Mouse (Mus musculus) heart, postnatal 25 days (tissue): Measurements from ENCODE around the gene Mpig6b. TPM values are rescaled to one million over a fixed set of nuclear protein-coding genes. Genes with fewer than 3 reads are reported as not detected.

Experiments used
- DNase-seq: peaks from one replicate; pipeline ENCODE4 v3.0.0; 2022; ENCODE audit warnings: low spot score
- intact Hi-C: fragments of 180-260 bp; cut with DNase I; formaldehyde crosslinking; loops from one replicate; pipeline ENCODE4 v1.15.1; 2025
- total RNA-seq, 2 experiments: library from RNA; stranded (reverse); gene quantifications; 2 replicates each; pipeline ENCODE4 v1.2.3; 2021

Mpig6b gene
- total RNA-seq, 2 experiments from 2014 or later: 0.18 to 0.87 TPM

DNA sequence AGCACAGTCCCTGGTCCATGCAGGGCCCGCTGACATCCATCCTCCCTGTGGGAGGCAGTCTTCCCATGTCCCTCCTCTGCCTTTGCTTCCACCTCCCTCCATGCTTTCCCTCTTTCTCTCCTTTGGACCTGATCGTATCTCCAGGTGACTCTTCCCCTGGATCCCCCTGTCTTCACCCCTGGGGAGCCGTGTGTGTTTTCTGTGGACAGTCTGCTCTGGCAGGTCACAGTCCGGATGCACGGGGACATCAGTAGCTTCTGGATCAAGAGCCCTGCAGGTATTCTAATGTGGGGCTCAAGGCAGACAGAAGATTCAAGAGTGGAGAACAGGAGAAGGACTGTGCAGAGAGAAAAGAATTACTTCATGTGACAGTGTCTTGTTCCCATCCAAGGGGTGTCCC, 42.8 kb downstream of the Mpig6b start:
- DNase-seq: no peak
- intact Hi-C loops: loop anchor here (2.0 to 10.0 kb wide), 3 partner anchors 22 to 212 kb away; partner anchors contain the start of genes Atp6v1g2, Ly6g6d, Ly6g6e and Nfkbil1

DNA sequence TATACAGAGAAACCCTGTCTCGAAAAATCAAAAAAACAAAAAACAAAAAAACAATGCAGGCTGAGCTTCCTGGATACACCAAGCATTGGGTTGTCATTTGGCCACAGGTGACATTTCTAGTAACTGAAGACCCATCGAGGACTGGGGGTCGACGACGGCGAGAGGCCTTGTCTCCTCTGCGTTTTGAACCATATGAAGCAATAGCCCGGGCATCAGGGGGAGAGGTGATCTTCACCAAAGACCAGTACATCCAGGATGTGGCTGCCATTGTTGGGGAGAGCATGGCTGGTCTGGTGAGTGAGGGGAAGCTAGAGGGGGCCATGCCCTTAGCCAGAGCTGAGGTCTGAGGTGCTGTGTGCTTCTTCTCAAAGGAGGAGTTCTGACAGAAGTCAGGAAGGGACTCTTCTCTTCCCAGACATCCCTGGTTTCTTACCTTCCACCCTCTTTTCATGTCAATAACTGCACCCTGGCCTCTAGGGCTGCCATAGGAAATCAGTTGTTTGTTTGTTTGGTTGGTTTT, 43.4 kb downstream of the Mpig6b start:
- DNase-seq: no peak
- intact Hi-C loops: loop anchor here (2.0 to 10.0 kb wide), 3 partner anchors 22 to 212 kb away; partner anchors contain the start of genes Atp6v1g2, Ly6g6d, Ly6g6e and Nfkbil1

DNA sequence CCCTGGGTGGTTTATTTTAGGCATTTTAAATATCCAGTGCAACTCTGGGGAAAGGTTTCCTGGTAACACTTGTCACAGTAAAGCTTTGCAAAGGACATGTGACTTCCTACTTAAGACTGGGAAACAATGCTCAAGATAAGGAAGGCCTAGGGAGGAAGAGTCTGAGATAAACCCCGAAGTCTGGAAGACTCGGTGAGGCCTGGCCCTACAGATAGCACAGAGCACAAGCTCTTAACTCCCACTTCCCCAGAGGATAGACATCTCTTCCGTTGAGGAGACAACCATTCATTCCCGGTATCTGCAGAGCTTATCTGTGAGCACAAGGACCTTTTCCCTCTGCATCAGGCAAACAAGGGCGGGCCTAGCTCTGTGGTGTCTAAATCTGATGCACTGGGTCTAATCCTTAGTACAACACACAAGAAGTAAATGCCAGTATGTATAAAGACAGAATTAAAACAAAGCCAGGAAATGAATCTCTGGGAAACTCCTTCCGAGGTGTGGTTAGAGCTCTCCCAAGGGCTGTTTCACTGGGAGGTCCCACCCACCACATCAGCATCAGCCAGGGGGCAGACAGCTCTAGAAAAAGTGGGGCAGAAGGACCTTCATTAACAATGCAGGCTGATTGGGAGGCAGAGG, 44.0 kb downstream of the Mpig6b start:
- intact Hi-C loops: loop anchor here (1.0 to 10.0 kb wide), 5 partner anchors 23 to 213 kb away; partner anchors contain the start of genes Atp6v1g2, Ddah2, Ly6g6d and Ly6g6e
- DNase-seq: no peak

DNA sequence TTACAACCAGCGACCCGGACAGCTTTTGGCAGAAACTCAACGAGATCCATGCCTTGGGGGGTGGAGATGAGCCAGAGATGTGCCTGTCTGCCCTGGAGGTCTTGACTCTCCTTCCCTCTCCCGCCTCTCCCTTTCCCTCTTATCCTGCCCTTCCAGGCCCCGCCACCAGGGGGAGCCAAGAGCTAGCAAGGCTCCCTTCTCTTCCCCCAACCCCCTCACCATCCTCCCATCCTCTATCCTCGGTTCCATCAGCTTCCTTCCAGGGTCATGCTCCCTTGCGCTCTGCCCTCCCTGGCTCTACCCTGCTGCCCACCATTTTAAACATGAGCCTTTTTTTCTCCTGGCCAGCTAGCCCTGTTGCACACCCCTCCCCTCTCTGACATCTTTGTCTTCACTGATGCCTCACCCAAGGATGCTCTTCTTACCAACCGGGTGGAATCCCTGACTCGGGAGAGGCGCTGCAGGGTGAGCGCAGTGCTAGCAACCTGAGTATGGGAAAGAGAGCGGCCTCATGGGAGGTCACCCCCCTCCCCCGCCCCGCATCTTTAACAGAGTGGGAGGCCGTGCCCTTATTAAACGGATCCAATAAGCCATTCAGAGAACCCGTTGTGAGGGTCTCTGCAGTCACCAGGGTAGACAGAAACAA, 44.7 kb downstream of the Mpig6b start:
- intact Hi-C loops: loop anchor here (1.0 to 10.0 kb wide), 4 partner anchors 38 to 214 kb away; partner anchors contain the start of genes Atp6v1g2, Ddah2, Ly6g6d and Ly6g6e
- DNase-seq: peak; percentile 72

DNA sequence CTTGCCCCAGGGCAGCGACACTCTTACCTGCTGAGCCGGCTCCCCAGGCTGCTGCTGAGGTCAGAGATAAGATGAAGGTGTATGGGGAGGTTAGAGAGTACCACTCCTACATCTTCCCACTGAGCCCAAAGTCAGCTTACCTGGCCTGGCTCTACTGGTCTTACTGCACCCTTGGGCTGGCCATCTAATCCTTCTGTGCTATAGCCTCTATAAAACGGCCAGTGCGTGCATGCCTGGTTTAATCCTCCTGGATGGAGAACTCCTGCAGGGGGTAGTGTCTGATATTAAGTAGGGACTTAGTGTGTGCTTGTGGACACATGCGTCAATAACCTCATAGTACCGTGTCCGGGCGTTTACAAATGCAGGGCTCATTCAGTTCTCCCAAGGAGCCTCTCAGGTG, 45.4 kb downstream of the Mpig6b start:
- intact Hi-C loops: loop anchor here (1.0 to 10.0 kb wide), 3 partner anchors 42 to 214 kb away; partner anchors contain the start of genes Atp6v1g2, Ly6g6d, Ly6g6e and Nfkbil1
- DNase-seq: no peak

DNA sequence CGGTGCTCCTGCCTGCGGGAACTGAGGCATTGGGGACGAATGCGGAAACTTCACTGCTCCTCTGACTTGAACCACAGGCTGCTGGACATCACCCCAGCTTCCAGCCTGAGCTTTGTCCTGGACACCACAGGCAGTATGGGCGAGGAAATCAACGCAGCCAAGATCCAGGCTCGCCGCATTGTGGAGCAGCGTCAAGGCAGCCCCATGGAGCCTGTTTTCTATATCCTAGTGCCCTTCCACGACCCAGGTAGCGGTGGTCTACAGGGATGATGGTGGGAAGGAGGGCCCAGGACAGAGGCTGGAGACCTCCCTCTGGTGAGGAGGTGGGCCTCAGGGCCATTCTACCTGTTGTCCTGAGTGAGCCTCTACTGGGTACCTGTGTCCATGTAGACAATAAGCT, 46.1 kb downstream of the Mpig6b start:
- no peak for DNase-seq
- intact Hi-C loops: loop anchor here (1.0 to 10.0 kb wide), 3 partner anchors 42 to 215 kb away; partner anchors contain the start of genes Atp6v1g2, Ly6g6d, Ly6g6e and Nfkbil1

DNA sequence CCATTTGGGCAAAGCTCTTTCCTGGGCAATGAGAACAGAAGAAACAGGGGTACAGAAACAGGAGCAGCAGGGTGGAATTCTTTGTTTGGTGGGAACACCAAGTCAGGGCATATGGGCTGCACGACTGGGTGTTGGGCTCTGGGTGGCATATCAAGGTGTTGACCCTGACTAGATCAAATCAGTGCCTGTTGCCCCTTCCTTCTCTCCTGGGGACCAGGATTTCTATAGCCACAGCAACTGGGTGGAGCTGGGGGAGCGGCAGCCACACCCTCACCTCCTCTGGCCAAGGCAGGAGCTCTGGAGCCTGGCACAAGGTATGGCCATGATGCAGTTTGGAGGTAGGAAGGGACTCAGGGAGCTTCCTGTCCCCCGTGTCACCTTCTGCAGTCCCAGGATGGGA, 47.8 kb downstream of the Mpig6b start:
- DNase-seq: no peak
- intact Hi-C loops: no loop called here

DNA sequence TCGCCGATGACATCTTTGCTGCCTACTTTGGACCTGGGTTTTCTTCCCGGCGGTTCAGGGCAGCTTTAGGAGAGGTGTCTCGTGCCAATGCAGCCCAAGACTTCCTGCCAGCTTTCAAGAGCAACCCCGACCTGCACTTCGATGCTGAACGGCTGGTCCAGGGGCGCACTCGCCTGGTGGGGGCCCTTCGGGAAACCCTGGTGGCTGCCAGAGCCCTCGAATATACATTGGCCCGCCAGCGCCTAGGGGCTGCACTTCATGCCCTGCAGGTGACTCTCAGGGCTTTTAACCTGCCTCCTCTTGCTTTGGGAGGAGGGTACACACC, 48.3 kb downstream of the Mpig6b start:
- DNase-seq: no peak
- intact Hi-C loops: no loop called here

DNA sequence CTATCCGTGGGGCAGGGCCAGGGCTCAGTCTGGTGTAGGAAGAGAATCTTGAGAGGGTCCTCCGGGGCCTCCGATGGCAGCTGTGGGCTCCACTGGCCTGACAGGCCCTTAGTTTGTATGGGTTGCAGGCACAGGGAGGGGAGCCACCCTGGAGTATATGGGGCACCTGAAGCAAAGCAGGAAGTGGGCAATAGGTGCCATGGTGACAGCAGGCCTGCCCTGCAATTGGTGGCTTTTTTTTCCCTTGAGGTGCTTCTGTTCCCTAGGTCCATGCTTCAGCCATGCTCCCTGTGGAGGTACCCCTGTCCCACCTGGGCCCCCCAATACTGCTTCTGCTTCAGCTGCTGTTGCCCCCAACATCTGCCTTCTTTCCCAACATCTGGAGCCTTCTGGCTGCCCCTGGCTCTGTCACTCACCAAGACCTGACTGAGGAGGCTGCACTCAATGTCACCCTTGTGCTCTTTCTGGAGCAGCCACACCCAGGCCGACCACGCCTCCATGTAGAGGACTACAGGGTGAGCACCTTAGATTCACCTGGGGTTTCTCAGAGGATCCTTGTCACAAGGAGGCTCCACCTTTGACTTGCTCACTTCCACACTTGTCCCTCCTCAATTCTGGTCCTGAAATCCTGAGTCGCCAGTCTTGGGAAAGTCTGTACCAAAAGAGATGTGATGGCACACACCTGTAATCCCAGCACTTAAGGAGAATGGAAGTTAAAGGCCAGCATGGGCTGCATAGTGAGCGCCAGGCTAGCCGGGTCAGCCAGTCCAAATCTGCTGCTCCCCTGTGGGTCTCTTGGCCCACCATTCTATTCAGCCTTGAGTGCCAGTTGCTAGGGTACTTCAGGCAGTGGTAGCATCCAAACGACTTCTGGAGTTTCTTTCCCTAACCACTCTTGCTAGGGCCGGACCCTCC, 48.9 kb downstream of the Mpig6b start:
- intact Hi-C loops: no loop called here
- DNase-seq: no peak

DNA sequence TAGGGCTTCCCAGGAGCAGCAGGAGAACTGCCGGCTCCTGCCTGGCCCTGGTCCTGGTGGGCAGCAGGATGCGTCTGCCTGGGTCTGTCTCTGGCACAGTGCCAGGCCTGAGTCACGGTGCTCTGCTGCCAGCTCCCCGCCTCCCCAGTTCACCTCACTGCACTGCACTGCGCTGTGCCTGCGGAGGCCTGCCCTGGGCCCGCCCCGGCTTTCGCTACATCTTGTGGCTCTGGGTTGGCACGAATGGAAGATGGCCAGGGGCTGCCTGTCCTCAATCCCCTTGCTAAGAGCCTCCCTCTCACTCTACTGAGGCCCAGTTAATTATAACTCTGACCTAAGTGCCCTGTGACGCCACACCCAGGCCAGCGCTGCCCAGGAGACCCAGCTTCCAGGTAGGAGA, 49.6 kb downstream of the Mpig6b start, which contains the start of gene Vwa7:
TSS of gene Vwa7 (plus strand) at position 204 of the 400 bp plus-strand sequence.
- intact Hi-C loops: no loop called here
- DNase-seq: no peak

DNA sequence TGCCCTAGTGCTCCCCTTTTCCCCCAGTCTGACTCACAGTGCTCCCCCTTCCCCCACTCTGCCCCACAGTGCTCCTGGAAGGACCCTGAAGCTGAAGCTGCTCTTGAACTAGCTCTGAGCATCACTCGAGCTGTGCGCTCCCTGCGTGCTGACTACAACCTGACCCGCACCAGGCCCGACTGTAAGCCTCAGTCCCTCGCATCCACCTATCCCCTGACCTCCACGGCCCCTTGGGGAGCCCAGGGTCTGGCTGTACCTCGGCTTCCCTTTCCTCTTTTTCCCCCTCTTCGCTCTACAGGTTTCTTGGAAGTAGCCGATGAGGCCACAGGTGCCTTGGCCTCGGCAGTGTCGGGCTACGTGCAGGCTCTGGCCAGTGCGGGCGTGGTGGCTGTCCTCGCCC, 50.7 kb downstream of the Mpig6b start:
- no peak for DNase-seq
- intact Hi-C loops: no loop called here

DNA sequence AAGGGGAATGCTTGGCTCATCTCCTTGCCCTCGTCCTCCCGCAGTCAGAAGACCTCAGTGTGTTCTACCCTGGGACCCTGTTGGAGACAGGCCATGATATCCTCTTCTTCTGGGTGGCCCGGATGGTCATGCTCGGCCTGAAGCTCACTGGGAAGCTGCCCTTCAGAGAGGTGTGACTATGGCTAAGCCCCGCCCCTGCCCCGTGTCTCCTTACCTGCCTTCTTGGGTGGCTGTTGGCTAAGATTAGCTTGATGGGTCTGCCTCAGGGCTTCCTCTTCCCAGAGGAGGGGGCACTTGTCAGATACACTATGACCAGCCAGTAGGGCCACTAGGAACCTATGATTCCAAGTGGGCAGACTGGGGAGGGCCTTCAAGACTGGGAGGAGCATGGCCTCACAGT, 52.8 kb downstream of the Mpig6b start:
- intact Hi-C loops: no loop called here
- DNase-seq: no peak

Other genes with a start within 250 kb of the Mpig6b start
- gene Stk19, start 229.2 kb downstream of the Mpig6b start, total RNA-seq: 10 to 100 TPM in 1 of 2 experiments, 1 to 10 TPM in 1; 9.4 to 12.7 TPM
- 10 to 100 TPM; 11.1 to 11.6 TPM for gene Dxo, start 229.2 kb downstream of the Mpig6b start, total RNA-seq
- gene Skiv2l, start 216.0 kb downstream of the Mpig6b start, total RNA-seq: 10 to 100 TPM; 18.4 to 22.6 TPM
- 10 to 100 TPM; 15.5 to 16.7 TPM for gene Nelfe, start 215.8 kb downstream of the Mpig6b start, total RNA-seq
- gene Cfb, start 203.7 kb downstream of the Mpig6b start, total RNA-seq: 1 to 10 TPM; 2.8 to 6.0 TPM
- 1 to 10 TPM; 6.4 to 7.4 TPM for gene Zbtb12, start 186.7 kb downstream of the Mpig6b start, total RNA-seq
- gene Gm20547, start 184.1 kb downstream of the Mpig6b start, total RNA-seq: under 1 TPM in 1 of 2 experiments, not detected in 1; 0.08 TPM
- 1 to 10 TPM; 2.8 to 4.1 TPM for gene C2, start 167.9 kb downstream of the Mpig6b start, total RNA-seq
- 10 to 100 TPM; 37.6 to 39.1 TPM for gene Ehmt2, start 167.7 kb downstream of the Mpig6b start, total RNA-seq
- gene Slc44a4, start 151.7 kb downstream of the Mpig6b start, total RNA-seq: not detected
- 10 to 100 TPM; 12.7 to 14.1 TPM for gene Neu1, start 134.9 kb downstream of the Mpig6b start, total RNA-seq
- gene Hspa1b, start 106.9 kb downstream of the Mpig6b start, total RNA-seq: 1 to 10 TPM; 1.9 to 6.9 TPM
- not detected for gene Gm20481, start 96.3 kb downstream of the Mpig6b start, total RNA-seq
- gene Hspa1a, start 94.0 kb downstream of the Mpig6b start, total RNA-seq: 1 to 10 TPM; 2.9 to 7.7 TPM
- 1 to 10 TPM; 6.9 to 8.1 TPM for gene Hspa1l, start 93.5 kb downstream of the Mpig6b start, total RNA-seq
- gene Lsm2, start 84.3 kb downstream of the Mpig6b start, total RNA-seq: 10 to 100 TPM; 19.0 to 19.1 TPM
- gene Vars, start 65.2 kb downstream of the Mpig6b start, total RNA-seq: 10 to 100 TPM; 25.7 to 26.9 TPM
- 1 to 10 TPM; 7.3 to 7.7 TPM for gene Vwa7, start 49.6 kb downstream of the Mpig6b start, total RNA-seq
- gene Sapcd1, start 38.2 kb downstream of the Mpig6b start, total RNA-seq: not detected
- gene Msh5, start 19.4 kb downstream of the Mpig6b start, total RNA-seq: 1 to 10 TPM in 1 of 2 experiments, under 1 TPM in 1; 0.57 to 1.3 TPM
- 10 to 100 TPM; 40.0 to 46.1 TPM for gene Clic1, start 16.2 kb downstream of the Mpig6b start, total RNA-seq
- gene Ddah2, start 7.1 kb downstream of the Mpig6b start, total RNA-seq: 10 to 100 TPM; 27.7 to 31.3 TPM
- not detected for gene Ly6g6c, start 796 bp downstream of the Mpig6b start, total RNA-seq
- gene Ly6g6e, start 10.7 kb upstream of the Mpig6b start, total RNA-seq: not detected
- gene Ly6g6d, start 11.9 kb upstream of the Mpig6b start, total RNA-seq: under 1 TPM; 0.53 to 0.78 TPM
- gene Ly6g6f, start 19.4 kb upstream of the Mpig6b start, total RNA-seq: not detected
- gene Abhd16a, start 23.1 kb upstream of the Mpig6b start, total RNA-seq: 10 to 100 TPM; 47.9 to 57.5 TPM
- gene Ly6g5c, start 42.1 kb upstream of the Mpig6b start, total RNA-seq: not detected
- gene Ly6g5b, start 49.2 kb upstream of the Mpig6b start, total RNA-seq: under 1 TPM in 1 of 2 experiments, not detected in 1; 0.36 TPM
- 1 to 10 TPM; 6.3 to 9.5 TPM for gene Gpank1, start 55.3 kb upstream of the Mpig6b start, total RNA-seq
- gene Csnk2b, start 55.9 kb upstream of the Mpig6b start, total RNA-seq: 100 to 1,000 TPM; 155 to 167 TPM
- 10 to 100 TPM; 27.0 to 27.1 TPM for gene D17H6S53E, start 60.2 kb upstream of the Mpig6b start, total RNA-seq
- gene Apom, start 65.9 kb upstream of the Mpig6b start, total RNA-seq: not detected
- 100 to 1,000 TPM; 222 to 232 TPM for gene Bag6, start 69.0 kb upstream of the Mpig6b start, total RNA-seq
- gene Prrc2a, start 98.7 kb upstream of the Mpig6b start, total RNA-seq: 100 to 1,000 TPM; 135 to 143 TPM
- gene Aif1, start 109.9 kb upstream of the Mpig6b start, total RNA-seq: 1 to 10 TPM; 2.3 to 3.5 TPM
- gene Lst1, start 122.3 kb upstream of the Mpig6b start, total RNA-seq: 1 to 10 TPM; 2.7 to 5.3 TPM
- gene Ltb, start 128.3 kb upstream of the Mpig6b start, total RNA-seq: 1 to 10 TPM; 1.4 to 1.8 TPM
- under 1 TPM; 0.56 to 0.60 TPM for gene Tnf, start 135.8 kb upstream of the Mpig6b start, total RNA-seq
- not detected for gene Lta, start 139.2 kb upstream of the Mpig6b start, total RNA-seq
- under 1 TPM; 0.50 to 0.65 TPM for gene Gm16181, start 154.7 kb upstream of the Mpig6b start, total RNA-seq
- 1 to 10 TPM; 2.5 to 2.8 TPM for gene Atp6v1g2, start 167.5 kb upstream of the Mpig6b start, total RNA-seq
- gene Nfkbil1, start 169.6 kb upstream of the Mpig6b start, total RNA-seq: 1 to 10 TPM; 8.2 to 8.7 TPM
- gene Ddx39b, start 175.6 kb upstream of the Mpig6b start, total RNA-seq: 10 to 100 TPM; 89.2 to 99.4 TPM
- gene H2-D1, start 196.5 kb upstream of the Mpig6b start, total RNA-seq: 10 to 100 TPM; 84.3 to 89.6 TPM